In genomic region chr9:44170691-44171151, GRCm38 (mm10) we compare ENCODE assay signal across 15 mouse cellular contexts. TPM values are rescaled to one million over a fixed set of nuclear protein-coding genes. Genes with fewer than 3 reads are reported as not detected.
DNase-seq lines count a peak whose midpoint lies in the region; ATAC-seq and TF ChIP-seq lines count a peak whose summit lies in the region.
"Had no signal": no experiment of that assay in that cellular context is flagged by ENCODE, and none has a peak within 500 bp of the region (broad histone marks: within the 10 kb centered on the region; RNA-seq: fewer than 3 reads in every experiment).

No protein-coding gene starts in this region.

- H3K4me1 ChIP-seq in megakaryocyte, embryonic 14.5 days = peaks cover 55% of the 10 kb centered on the region
- H3K4me1 ChIP-seq in heart, embryonic 15.5 days (replicated peaks) = peaks cover 32% of the 10 kb centered on the region
- H3K4me1 ChIP-seq in lung, adult 2 months (ENCODE audit: control insufficient read depth, insufficient read depth, low read length) = peaks cover 2% of the 10 kb centered on the region
- H3K4me1 ChIP-seq: midbrain, embryonic 12.5 days had no signal

- H3K27me3 ChIP-seq in megakaryocyte, embryonic 14.5 days (replicated peaks) = no peaks in the 10 kb centered on the region
- no peaks in the 10 kb centered on the region for H3K27me3 ChIP-seq in heart, embryonic 15.5 days
- H3K27me3 ChIP-seq: midbrain, embryonic 12.5 days had no signal

- no peak for ATAC-seq in megakaryocyte, adult 5-6 weeks (ENCODE audit: poor library complexity, severe bottlenecking)
- ATAC-seq in heart, embryonic 15.5 days (replicated peaks; ENCODE audit: insufficient number of reproducible peaks, insufficient read depth, low FRiP score, low read depth) = peak; percentile 77

- peak; percentile 11 to 21 for DNase-seq in gastrocnemius, postnatal 36 days
- DNase-seq in lung, adult 2 months = no peak
- DNase-seq in MN1 (ENCODE audit: low spot score) = no peak
- DNase-seq in ovary, postnatal 36 days (ENCODE audit: low spot score) = no peak
- DNase-seq in spleen, postnatal 4 days (ENCODE audit: low spot score in 2 of 2) = no peak
- DNase-seq: B cell, adult 2 months; kidney, adult 11 months; liver had no signal

- H3K9ac ChIP-seq in heart, embryonic 15.5 days = no peak overlapping the region
- H3K9ac ChIP-seq: hindbrain, embryonic 14.5 days; midbrain, embryonic 12.5 days had no signal

- H3K4me2 ChIP-seq in heart, embryonic 15.5 days = peak overlapping the region; percentile 27; the same call in 1 of the 2 replicates
- H3K4me2 ChIP-seq: hindbrain, embryonic 14.5 days; midbrain, embryonic 12.5 days had no signal

- no peak for TF ChIP-seq POLR2A in lung, adult 2 months (IDR thresholded peaks at IDR 0.05; ENCODE audit: borderline replicate concordance, extremely low read depth, low read depth, low read length)

- 24% methylated on average over 3 of the region's 3 CpGs for WGBS in heart, embryonic 15.5 days
- WGBS in lung, adult 2 months = 82% methylated on average over 3 of the region's 3 CpGs

- H3K9me3 ChIP-seq in megakaryocyte, embryonic 14.5 days = no peaks in the 10 kb centered on the region
- no peaks in the 10 kb centered on the region for H3K9me3 ChIP-seq in heart, embryonic 15.5 days (replicated peaks)
- H3K9me3 ChIP-seq: midbrain, embryonic 12.5 days had no signal

- peaks cover 85% of the 10 kb centered on the region for H3K36me3 ChIP-seq in megakaryocyte, embryonic 14.5 days (replicated peaks; ENCODE audit: low read length)
- H3K36me3 ChIP-seq in heart, embryonic 15.5 days = peaks cover 29% of the 10 kb centered on the region

- no peak for TF ChIP-seq CTCF in lung, adult 2 months (IDR thresholded peaks at IDR 0.05; ENCODE audit: insufficient read depth, low read length)

- H3K4me3 ChIP-seq in megakaryocyte, embryonic 14.5 days (replicated peaks) = peak overlapping the region; percentile 70
- no peak overlapping the region for H3K4me3 ChIP-seq in heart, embryonic 15.5 days
- H3K4me3 ChIP-seq in lung, adult 2 months (replicated peaks; ENCODE audit: extremely low read depth, low read depth, low read length) = no peak overlapping the region
- H3K4me3 ChIP-seq: midbrain, embryonic 12.5 days had no signal

- intact Hi-C loops in gastrocnemius, postnatal 36 days (cut with DNase I) = loop anchor here (5.0 kb wide), 1 partner anchor 38 kb away; the partner anchor contains the start of gene Mcam

- H3K27ac ChIP-seq in heart, embryonic 15.5 days = peak overlapping the region; percentile 83
- H3K27ac ChIP-seq: hindbrain, embryonic 14.5 days; midbrain, embryonic 12.5 days had no signal

RNA-seq across cellular contexts. Expression of gene Mcam, which starts 36.5 kb away (rescaled TPM):
- not detected in 2 replicates for polyA plus RNA-seq in megakaryocyte, embryonic 14.5 days (2012; ENCODE audit: insufficient read depth, low replicate concordance)
- total RNA-seq in megakaryocyte, adult 5-6 weeks (2015) = 1.6 TPM in 2 replicates
- 3.2 and 5.8 TPM in 2 replicates for total RNA-seq in megakaryocyte, adult 5-6 weeks (2017)
- 10 to 100 TPM; 24.2 to 31.2 TPM for total RNA-seq in gastrocnemius, postnatal 36 days (2021)
- 93.4 and 102 TPM in 2 replicates for polyA plus RNA-seq in heart, embryonic 15.5 days (2015; fragmentation: Nextera tagmentation; extraction: Ambion mirVana)
- polyA plus RNA-seq in lung, adult 2 months (2012; rRNA removed) = 170 and 209 TPM in 2 replicates

RNA-seq across cellular contexts. Expression of gene Rnf26, which starts 57.4 kb away (rescaled TPM):
- 4.3 and 22.2 TPM in 2 replicates for polyA plus RNA-seq in megakaryocyte, embryonic 14.5 days (2012; ENCODE audit: insufficient read depth, low replicate concordance)
- total RNA-seq in megakaryocyte, adult 5-6 weeks (2015) = 35.9 and 36.7 TPM in 2 replicates
- total RNA-seq in megakaryocyte, adult 5-6 weeks (2017) = 16.3 and 20.9 TPM in 2 replicates
- total RNA-seq in gastrocnemius, postnatal 36 days (2021) = 1 to 10 TPM; 2.1 to 3.6 TPM
- polyA plus RNA-seq in heart, embryonic 15.5 days (2015; fragmentation: Nextera tagmentation; extraction: Ambion mirVana) = 28.7 and 39.9 TPM in 2 replicates
- polyA plus RNA-seq in lung, adult 2 months (2012; rRNA removed) = 24.6 and 25.0 TPM in 2 replicates

RNA-seq across cellular contexts. Expression of gene Gm49380, which starts 57.4 kb away (rescaled TPM):
- polyA plus RNA-seq in megakaryocyte, embryonic 14.5 days (2012; ENCODE audit: insufficient read depth, low replicate concordance) = not detected in 2 replicates
- not detected in 2 replicates for total RNA-seq in megakaryocyte, adult 5-6 weeks (2015)
- not detected in 2 replicates for total RNA-seq in megakaryocyte, adult 5-6 weeks (2017)
- total RNA-seq in gastrocnemius, postnatal 36 days (2021) = 1 to 10 TPM in 1 of 2 experiments, under 1 TPM in 1; 0.57 to 1.3 TPM
- polyA plus RNA-seq in heart, embryonic 15.5 days (2015; fragmentation: Nextera tagmentation; extraction: Ambion mirVana) = 0.05 and 0.13 TPM in 2 replicates
- polyA plus RNA-seq in lung, adult 2 months (2012; rRNA removed) = 0.27 TPM in 1 of 2 replicates, not detected in the other
- total RNA-seq: common myeloid progenitor, adult 5-6 weeks had no signal
- polyA plus RNA-seq: spleen, adult 2 months had no signal

Comparison
In these comparisons a context has a peak if more than half of its experiments do, and no peak if none do; other contexts are left out.
1. DNase-seq: peak in gastrocnemius, postnatal 36 days (2 of 2); none in lung, adult 2 months (single experiment), MN1 (single experiment), ovary, postnatal 36 days (single experiment) and spleen, postnatal 4 days (0 of 2).
2. RNA of gene Mcam, which starts 36.5 kb away (polyA plus RNA-seq): 170 to 209 TPM in lung, adult 2 months and 93.4 to 102 TPM in heart, embryonic 15.5 days; not detected in megakaryocyte, embryonic 14.5 days; every median in the first group is over 10 times any median in the second.